Mouse (Mus musculus) CH12.LX (cell line): Measurements from ENCODE around the gene Ces2f. TPM values are rescaled to one million over a fixed set of nuclear protein-coding genes. Genes with fewer than 3 reads are reported as not detected.

Experiments
- DNase-seq: peaks from one replicate; pipeline ENCODE4 v3.0.0-alpha.2; 2013; ENCODE audit errors: extremely low read depth
- H3K27ac ChIP-seq: 2 replicates; pipeline ENCODE4 v1.5.1; 2012; ENCODE audit warnings: low read depth, mild to moderate bottlenecking, control low read depth, moderate library complexity; ENCODE audit not compliant: insufficient read depth
- H3K27me3 ChIP-seq: replicated peaks from 2 replicates; pipeline ENCODE3; 2012; ENCODE audit warnings: inconsistent platforms
- H3K36me3 ChIP-seq, 2 experiments: replicated peaks in 1 of 2; 2 replicates each; pipeline versions ENCODE3 to v1.6.1; 2012; ENCODE audit warnings: inconsistent platforms in 1 of 2, low read length in 1 of 2, mild to moderate bottlenecking in 1 of 2, mixed read lengths in 1 of 2, moderate library complexity in 1 of 2; ENCODE audit not compliant: control insufficient read depth in 1 of 2, insufficient read depth in 1 of 2
- H3K4me1 ChIP-seq, 2 experiments: 2 replicates each; pipeline ENCODE4 v1.6.1; 2012; ENCODE audit warnings: inconsistent platforms in 1 of 2, moderate library complexity in 1 of 2; ENCODE audit not compliant: insufficient read depth in 2 of 2, control insufficient read depth in 1 of 2
- H3K4me2 ChIP-seq: 2 replicates; pipeline ENCODE4 v1.6.1; 2012; ENCODE audit warnings: low read depth, mild to moderate bottlenecking, control low read depth; ENCODE audit not compliant: poor library complexity, insufficient read depth, severe bottlenecking
- H3K4me3 ChIP-seq, 3 experiments: fragments of 150-350 bp in 1 of 3; sonication (generic) in 1 of 3; replicated peaks in 1 of 3; 2 replicates each; pipeline versions ENCODE3 to v1.5.1; 2011 to 2012; ENCODE audit warnings: low read depth in 2 of 3, low read length in 2 of 3, mild to moderate bottlenecking in 2 of 3, moderate library complexity in 2 of 3, control low read depth in 1 of 3, improper control_type of control experiment in 1 of 3, inconsistent platforms in 1 of 3, mixed read lengths in 1 of 3; ENCODE audit not compliant: poor library complexity in 1 of 3
- H3K79me2 ChIP-seq: replicated peaks from 2 replicates; pipeline ENCODE4 v1.6.1; 2012; ENCODE audit warnings: mild to moderate bottlenecking, moderate library complexity; ENCODE audit not compliant: control insufficient read depth, poor library complexity, insufficient read depth, severe bottlenecking; ENCODE audit errors: extremely low read depth
- H3K9ac ChIP-seq: 2 replicates; pipeline ENCODE4 v1.6.1; 2012; ENCODE audit warnings: low read depth, mild to moderate bottlenecking, control low read depth, moderate library complexity; ENCODE audit not compliant: insufficient read depth
- H3K9me3 ChIP-seq: replicated peaks from 2 replicates; pipeline ENCODE3; 2012; ENCODE audit warnings: low read length, inconsistent platforms, mixed read lengths
- CHD2 ChIP-seq: IDR thresholded peaks from 2 replicates; pipeline ENCODE4 v1.6.1; 2011; ENCODE audit warnings: low read length, improper control_type of control experiment
- ELF1 ChIP-seq: IDR thresholded peaks from 2 replicates; pipeline ENCODE4 v1.6.1; 2014; ENCODE audit warnings: low read depth, mild to moderate bottlenecking, inconsistent platforms, low read length, improper control_type of control experiment
- ETS1 ChIP-seq: conservative IDR thresholded peaks from 2 replicates; pipeline ENCODE4 v1.6.1; 2012; ENCODE audit warnings: low read depth, mild to moderate bottlenecking, inconsistent platforms, low read length, improper control_type of control experiment, moderate library complexity
- GABPA ChIP-seq: IDR thresholded peaks from 2 replicates; pipeline ENCODE4 v1.6.1; 2012; ENCODE audit warnings: low read depth, low read length, improper control_type of control experiment, inconsistent platforms; ENCODE audit not compliant: insufficient replicate concordance
- MAZ ChIP-seq: IDR thresholded peaks from 2 replicates; pipeline ENCODE4 v1.6.1; 2012; ENCODE audit warnings: low read depth, mild to moderate bottlenecking, inconsistent platforms, low read length, improper control_type of control experiment, moderate library complexity
- MYC ChIP-seq: IDR thresholded peaks from 2 replicates; pipeline ENCODE4 v1.6.1; 2011; ENCODE audit warnings: low read depth, mild to moderate bottlenecking, improper control_type of control experiment, low read length
- PAX5 ChIP-seq: IDR thresholded peaks from 2 replicates; pipeline ENCODE4 v1.6.1; 2012; ENCODE audit warnings: low read length, inconsistent platforms, mixed read lengths
- POLR2A ChIP-seq: IDR thresholded peaks from 2 replicates; pipeline ENCODE4 v1.6.1; 2011; ENCODE audit warnings: low read depth, mild to moderate bottlenecking, improper control_type of control experiment, low read length
- SIN3A ChIP-seq: IDR thresholded peaks from 2 replicates; pipeline ENCODE4 v1.6.1; 2012; ENCODE audit warnings: low read length, improper control_type of control experiment, inconsistent platforms
- SMC3 ChIP-seq: IDR thresholded peaks from 2 replicates; pipeline ENCODE4 v1.6.1; 2011; ENCODE audit warnings: low read depth, low read length, improper control_type of control experiment
- TBP ChIP-seq: conservative IDR thresholded peaks from 2 replicates; pipeline ENCODE4 v1.6.1; 2011; ENCODE audit warnings: low read depth, low read length, improper control_type of control experiment
- UBTF ChIP-seq: IDR thresholded peaks from 2 replicates; pipeline ENCODE4 v1.6.1; 2012; ENCODE audit warnings: low read depth, mild to moderate bottlenecking, inconsistent platforms, low read length, improper control_type of control experiment, moderate library complexity
- USF1 ChIP-seq: IDR thresholded peaks from 2 replicates; pipeline ENCODE4 v1.6.1; 2014; ENCODE audit warnings: low read depth, mild to moderate bottlenecking, inconsistent platforms, low read length, improper control_type of control experiment
- USF2 ChIP-seq: conservative IDR thresholded peaks from 2 replicates; pipeline ENCODE4 v1.6.1; 2011; ENCODE audit warnings: low read depth, low read length, improper control_type of control experiment
- ZKSCAN1 ChIP-seq: IDR thresholded peaks from 2 replicates; pipeline ENCODE4 v1.6.1; 2012; ENCODE audit warnings: low read depth, inconsistent platforms, low read length, improper control_type of control experiment, borderline replicate concordance
- ZMIZ1 ChIP-seq: IDR thresholded peaks from 2 replicates; pipeline ENCODE4 v1.6.1; 2012; ENCODE audit warnings: low read depth, mild to moderate bottlenecking, inconsistent platforms, low read length, improper control_type of control experiment
- dilution Hi-C: fragments of 300-500 bp; cut with MboI; formaldehyde crosslinking; loops from 2 replicates; pipeline ENCODE4 v1.14.3; 2020; ENCODE audit warnings: low sequenced_read_pairs; ENCODE audit not compliant: extremely low pct_unique_long_range_greater_than_20kb, extremely low pct_ligation_motif_present
- in situ Hi-C: fragments of 300-500 bp; cut with MboI; formaldehyde crosslinking; loops from 3 replicates; pipeline ENCODE4 v1.14.3; 2019; ENCODE audit warnings: low sequenced_read_pairs, low pct_ligation_motif_present, low pct_unique_long_range_greater_than_20kb, mixed read lengths
- polyA plus RNA-seq: library from polyadenylated mRNA; unstranded; fragments of >175 nt; gene quantifications from 2 replicates; pipeline ENCODE4 v1.2.1, GENCODE M21; 2012; ENCODE audit warnings: low read depth; ENCODE audit not compliant: insufficient read length
- total RNA-seq, 2 experiments: library from RNA; depleted of rRNA; stranded (reverse); fragments of 300-350 nt in 1 of 2; fragments of >200 nt in 1 of 2; gene quantifications; 2 replicates each; pipeline ENCODE4 v1.2.3; 2012 to 2014

The Ces2f gene
- total and polyA plus RNA-seq, 3 experiments, result 0.04 TPM; not detected in 2

GRCm38 (mm10) chr8:104998191-104998590 is 51.0 kb downstream of the Ces2f start:
- H3K27ac ChIP-seq, result no peak overlapping the region
- dilution Hi-C loops (no loop called here), in situ Hi-C loops (no loop called here)
- no peaks in the 10 kb centered on the region for H3K4me1 ChIP-seq
- H3K4me2 ChIP-seq, result no peak overlapping the region
- H3K27me3 ChIP-seq, result no peaks in the 10 kb centered on the region
- TF ChIP-seq GABPA (no peak), POLR2A (no peak), TBP (no peak), UBTF (no peak), CHD2 (no peak)
- H3K79me2 ChIP-seq, result no peaks in the 10 kb centered on the region
- H3K9ac ChIP-seq, result no peak overlapping the region
- H3K9me3 ChIP-seq, result no peaks in the 10 kb centered on the region
- no peak for DNase-seq
- no peak overlapping the region for H3K4me3 ChIP-seq
- no peaks in the 10 kb centered on the region for H3K36me3 ChIP-seq

DNA sequence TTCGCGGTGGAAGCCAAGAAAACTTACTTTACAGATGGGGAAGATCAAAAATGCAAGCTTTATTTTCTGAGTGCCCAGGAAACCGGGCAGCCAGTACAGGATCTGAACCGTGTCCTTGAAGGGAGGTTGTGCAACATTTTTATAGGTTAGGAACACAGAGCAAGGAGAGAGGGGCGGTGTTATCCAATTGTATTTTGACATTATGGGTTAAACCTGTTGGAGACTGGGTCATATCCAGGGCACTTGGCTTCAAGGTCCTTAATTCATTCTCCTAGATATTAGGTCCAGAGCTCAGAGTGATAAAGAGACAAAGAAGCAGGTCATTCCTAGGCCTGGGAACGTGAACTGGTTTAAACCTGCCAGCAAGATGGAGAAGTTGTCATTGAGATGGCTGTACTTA is 52.0 kb downstream of the Ces2f start:
- in situ Hi-C loops, result no loop called here
- Histone ChIP-seq H3K9ac (no peak overlapping the region), H3K36me3 (no peaks in the 10 kb centered on the region), H3K4me1 (no peaks in the 10 kb centered on the region), H3K9me3 (no peaks in the 10 kb centered on the region), H3K27ac (no peak overlapping the region), H3K4me3 (no peak overlapping the region), H3K27me3 (no peaks in the 10 kb centered on the region), H3K4me2 (no peak overlapping the region), H3K79me2 (no peaks in the 10 kb centered on the region)
- no peak for TF ChIP-seq USF1
- no peak for TF ChIP-seq PAX5
- dilution Hi-C loops, result no loop called here
- no peak for DNase-seq

DNA sequence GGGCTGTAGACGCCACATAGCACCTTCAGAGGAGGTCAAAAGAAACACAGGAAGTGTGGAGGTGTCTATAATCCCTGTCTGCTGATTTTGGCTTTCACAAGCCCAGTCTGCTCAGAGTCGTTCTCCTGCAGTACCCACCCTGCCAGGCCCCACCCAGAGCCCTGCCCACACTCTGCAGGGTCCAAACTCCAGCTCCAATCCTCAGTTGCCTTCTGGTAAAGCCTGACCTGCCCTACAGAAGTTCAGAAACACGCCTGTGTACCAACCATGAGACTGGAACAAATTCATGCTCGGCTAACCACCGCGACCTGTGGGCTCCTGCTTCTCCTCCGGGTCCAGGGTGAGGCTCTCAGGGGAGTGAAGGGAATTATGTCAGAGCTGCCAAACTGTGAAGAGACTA is 53.4 kb downstream of the Ces2f start, which contains the start of gene Ces2h:
TSS of gene Ces2h (plus strand) at position 268 of the 400 bp plus-strand sequence.
- H3K9me3 ChIP-seq, result no peaks in the 10 kb centered on the region
- dilution Hi-C loops, result no loop called here
- no peaks in the 10 kb centered on the region for H3K36me3 ChIP-seq
- H3K27ac ChIP-seq, result no peak within 1 kb of the TSS
- H3K4me3 ChIP-seq, result no peak within 1 kb of the TSS
- no peaks in the 10 kb centered on the region for H3K27me3 ChIP-seq
- H3K79me2 ChIP-seq, result no peaks in the 10 kb centered on the region
- in situ Hi-C loops, result no loop called here
- DNase-seq, result no peak
- H3K9ac ChIP-seq, result no peak within 1 kb of the TSS
- no peaks in the 10 kb centered on the region for H3K4me1 ChIP-seq
- TF ChIP-seq USF2, result no peak
- TF ChIP-seq ETS1, result no peak
- TF ChIP-seq SMC3, result no peak
- TF ChIP-seq ELF1, result no peak
- TF ChIP-seq ZMIZ1, result no peak
- no peak for TF ChIP-seq SIN3A
- no peak for TF ChIP-seq MAZ
- TF ChIP-seq MYC, result no peak
- no peak for TF ChIP-seq ZKSCAN1
- no peak within 1 kb of the TSS for H3K4me2 ChIP-seq

Other genes starting within 250 kb of the Ces2f start
- gene Ces2a, start 213.4 kb upstream of the Ces2f start, total RNA-seq (2012; rRNA removed), result not detected in 2 replicates
- not detected in 2 replicates for gene Ces2a, start 213.4 kb upstream of the Ces2f start, total RNA-seq (2014; rRNA removed)
- not detected in 2 replicates for gene Ces2a, start 213.4 kb upstream of the Ces2f start, polyA plus RNA-seq
- not detected in 2 replicates for gene Ces2b, start 115.8 kb upstream of the Ces2f start, total RNA-seq (2012; rRNA removed)
- 0.11 TPM in 1 of 2 replicates, not detected in the other for gene Ces2b, start 115.8 kb upstream of the Ces2f start, total RNA-seq (2014; rRNA removed)
- gene Ces2b, start 115.8 kb upstream of the Ces2f start, polyA plus RNA-seq, result not detected in 2 replicates
- gene Ces2c, start 100.3 kb upstream of the Ces2f start, total RNA-seq (2012; rRNA removed), result 5.7 and 6.2 TPM in 2 replicates
- 15.6 and 16.7 TPM in 2 replicates for gene Ces2c, start 100.3 kb upstream of the Ces2f start, total RNA-seq (2014; rRNA removed)
- 65.5 and 67.4 TPM in 2 replicates for gene Ces2c, start 100.3 kb upstream of the Ces2f start, polyA plus RNA-seq
- 0.04 TPM in 1 of 2 replicates, not detected in the other for gene Ces2e, start 21.1 kb upstream of the Ces2f start, total RNA-seq (2012; rRNA removed)
- gene Ces2e, start 21.1 kb upstream of the Ces2f start, total RNA-seq (2014; rRNA removed), result 0.11 TPM in 1 of 2 replicates, not detected in the other
- not detected in 2 replicates for gene Ces2e, start 21.1 kb upstream of the Ces2f start, polyA plus RNA-seq
- gene Ces2g, start 14.4 kb downstream of the Ces2f start, total RNA-seq (2012; rRNA removed), result 0.17 and 0.30 TPM in 2 replicates
- 0.07 TPM in 1 of 2 replicates, not detected in the other for gene Ces2g, start 14.4 kb downstream of the Ces2f start, total RNA-seq (2014; rRNA removed)
- gene Ces2g, start 14.4 kb downstream of the Ces2f start, polyA plus RNA-seq, result 0.11 and 0.14 TPM in 2 replicates
- gene Ces2h, start 53.5 kb downstream of the Ces2f start, total RNA-seq (2012; rRNA removed), result not detected in 2 replicates
- not detected in 2 replicates for gene Ces2h, start 53.5 kb downstream of the Ces2f start, total RNA-seq (2014; rRNA removed)
- gene Ces2h, start 53.5 kb downstream of the Ces2f start, polyA plus RNA-seq, result not detected in 2 replicates
- gene Ces3a, start 101.2 kb downstream of the Ces2f start, total RNA-seq (2012; rRNA removed), result not detected in 2 replicates
- gene Ces3a, start 101.2 kb downstream of the Ces2f start, total RNA-seq (2014; rRNA removed), result not detected in 2 replicates
- gene Ces3a, start 101.2 kb downstream of the Ces2f start, polyA plus RNA-seq, result not detected in 2 replicates
- gene Ces3b, start 136.4 kb downstream of the Ces2f start, total RNA-seq (2012; rRNA removed), result not detected in 2 replicates
- not detected in 2 replicates for gene Ces3b, start 136.4 kb downstream of the Ces2f start, total RNA-seq (2014; rRNA removed)
- not detected in 2 replicates for gene Ces3b, start 136.4 kb downstream of the Ces2f start, polyA plus RNA-seq
- gene Ces4a, start 184.4 kb downstream of the Ces2f start, total RNA-seq (2012; rRNA removed), result not detected in 2 replicates
- not detected in 2 replicates for gene Ces4a, start 184.4 kb downstream of the Ces2f start, total RNA-seq (2014; rRNA removed)
- not detected in 2 replicates for gene Ces4a, start 184.4 kb downstream of the Ces2f start, polyA plus RNA-seq
- gene Cbfb, start 223.3 kb downstream of the Ces2f start, total RNA-seq (2012; rRNA removed), result 49.7 and 70.2 TPM in 2 replicates
- 170 and 203 TPM in 2 replicates for gene Cbfb, start 223.3 kb downstream of the Ces2f start, total RNA-seq (2014; rRNA removed)
- gene Cbfb, start 223.3 kb downstream of the Ces2f start, polyA plus RNA-seq, result 87.9 and 97.7 TPM in 2 replicates